In the genomic region with DNA sequence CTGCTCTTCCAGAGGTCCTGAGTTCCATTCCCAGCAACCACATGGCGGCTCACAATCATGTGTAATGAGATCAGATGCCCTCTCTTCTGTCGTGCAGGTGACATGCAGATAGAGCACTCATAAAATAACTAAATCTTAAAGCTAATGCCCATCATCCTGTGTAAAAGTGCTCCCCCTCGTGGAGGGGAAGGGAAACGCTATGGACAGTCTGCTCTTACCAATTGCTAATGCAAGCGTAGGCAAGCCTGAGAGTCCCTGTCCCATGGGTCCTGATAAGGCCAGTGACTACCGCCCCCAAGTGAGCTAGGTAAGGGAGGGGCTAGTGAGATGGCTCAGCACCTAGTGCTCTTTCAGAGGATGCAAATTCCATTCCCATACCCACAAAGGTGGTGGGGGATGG, we compare ENCODE assay signal across 1 mouse cellular context.
TF ChIP-seq lines count a peak whose summit lies in the region.

No protein-coding gene starts in this region.

TF ChIP-seq in ES-E14, 5 proteins besides CTCF, POLR2A, EP300 and RAD21:
- TF ChIP-seq ZC3H11A (IDR thresholded peaks at IDR 0.05; ENCODE audit: borderline replicate concordance, low read depth, low read length) (no peak), CHD2 (IDR thresholded peaks at IDR 0.05; ENCODE audit: low read depth, low read length) (no peak), HCFC1 (IDR thresholded peaks at IDR 0.05; ENCODE audit: borderline replicate concordance, insufficient read depth, low read length) (no peak), MAFK (IDR thresholded peaks at IDR 0.05; ENCODE audit: insufficient read depth, low read depth, low read length) (no peak), ZNF384 (IDR thresholded peaks at IDR 0.05; ENCODE audit: low read depth, low read length) (no peak)
TF ChIP-seq in ES-E14: peak in this region for 0.
